In genomic region chr8:120264388-120264943, GRCm38 (mm10) we compare ENCODE assay signal across 8 mouse cellular contexts. TPM values are rescaled to one million over a fixed set of nuclear protein-coding genes. Genes with fewer than 3 reads are reported as not detected.
A peak's percentile ranks its signal among the peaks of the same experiment; 100 is the strongest.
DNase-seq lines count a peak whose midpoint lies in the region; ATAC-seq and TF ChIP-seq lines count a peak whose summit lies in the region.

No protein-coding gene starts in this region.

- DNase-seq in spleen, postnatal 36 days (ENCODE audit: low spot score in 2 of 2) = peak; percentile 42 to 57
- DNase-seq in spleen, postnatal 14 days (ENCODE audit: low spot score in 2 of 2) = no peak
- no peak for DNase-seq in forebrain, postnatal 0 days
- DNase-seq in stomach, postnatal 0 days (ENCODE audit: low spot score) = no peak
- DNase-seq in ovary, postnatal 36 days (ENCODE audit: low spot score) = no peak
- DNase-seq in layer of hippocampus, postnatal 14 days (ENCODE audit: low spot score in 2 of 2) = no peak
- no peak for DNase-seq in kidney, postnatal 25 days

- H3K36me3 ChIP-seq in forebrain, postnatal 0 days (ENCODE audit: insufficient read depth) = no peaks in the 10 kb centered on the region
- no peaks in the 10 kb centered on the region for H3K36me3 ChIP-seq in liver, embryonic 15.5 days (replicated peaks)
- H3K36me3 ChIP-seq in stomach, postnatal 0 days (ENCODE audit: control insufficient read depth, insufficient read depth, low read length) = no peaks in the 10 kb centered on the region

- no peak for TF ChIP-seq EP300 in stomach, postnatal 0 days (optimal IDR thresholded peaks at IDR 0.05)

- ATAC-seq in forebrain, postnatal 0 days = no peak
- 0 out of 2 replicates have a peak, but pooled peaks have one; percentile 4 for ATAC-seq in liver, embryonic 15.5 days (ENCODE audit: insufficient read depth)
- peak; percentile 14 for ATAC-seq in stomach, postnatal 0 days (ENCODE audit: low FRiP score, low TSS enrichment)

- peak overlapping the region; percentile 66 for H3K27ac ChIP-seq in forebrain, postnatal 0 days (ENCODE audit: low read depth, low read length)
- H3K27ac ChIP-seq in liver, embryonic 15.5 days (replicated peaks) = no peak overlapping the region; the same call in 1 of the 2 replicates
- H3K27ac ChIP-seq in stomach, postnatal 0 days (replicated peaks) = peak overlapping the region; percentile 74

- H3K27me3 ChIP-seq in forebrain, postnatal 0 days (ENCODE audit: insufficient read depth, low read length) = no peaks in the 10 kb centered on the region
- H3K27me3 ChIP-seq in liver, embryonic 15.5 days = peaks cover 54% of the 10 kb centered on the region
- H3K27me3 ChIP-seq in stomach, postnatal 0 days (ENCODE audit: control insufficient read depth, insufficient read depth, low read length) = no peaks in the 10 kb centered on the region

- 29% methylated on average over 13 of the region's 13 CpGs for WGBS in forebrain, postnatal 0 days
- WGBS in liver, embryonic 15.5 days (ENCODE audit: insufficient replicate concordance) = 30% methylated on average over 13 of the region's 13 CpGs
- 30% methylated on average over 13 of the region's 13 CpGs for WGBS in stomach, postnatal 0 days

- no peak for TF ChIP-seq CTCF in forebrain, postnatal 0 days (IDR thresholded peaks at IDR 0.05; ENCODE audit: low read depth)
- no peak for TF ChIP-seq CTCF in stomach, postnatal 0 days (IDR thresholded peaks at IDR 0.05; ENCODE audit: low read depth)

- no peak overlapping the region for H3K4me3 ChIP-seq in forebrain, postnatal 0 days (ENCODE audit: low read depth, low read length)
- H3K4me3 ChIP-seq in liver, embryonic 15.5 days (replicated peaks) = no peak overlapping the region
- peak overlapping the region; percentile 12; the same call in 1 of the 2 replicates for H3K4me3 ChIP-seq in stomach, postnatal 0 days (ENCODE audit: low read depth, low read length)

- no peaks in the 10 kb centered on the region for H3K9me3 ChIP-seq in forebrain, postnatal 0 days (ENCODE audit: low read length)
- no peaks in the 10 kb centered on the region for H3K9me3 ChIP-seq in liver, embryonic 15.5 days (replicated peaks)
- no peaks in the 10 kb centered on the region for H3K9me3 ChIP-seq in stomach, postnatal 0 days (ENCODE audit: control insufficient read depth, low read length)

- H3K4me2 ChIP-seq in forebrain, postnatal 0 days (ENCODE audit: low read depth) = peak overlapping the region; percentile 31
- H3K4me2 ChIP-seq in liver, embryonic 15.5 days = peak overlapping the region; percentile 45
- peak overlapping the region; percentile 52 for H3K4me2 ChIP-seq in stomach, postnatal 0 days (replicated peaks; ENCODE audit: low read depth)

- H3K4me1 ChIP-seq in forebrain, postnatal 0 days (ENCODE audit: insufficient read depth) = peaks cover 25% of the 10 kb centered on the region
- H3K4me1 ChIP-seq in liver, embryonic 15.5 days (replicated peaks) = peaks cover 20% of the 10 kb centered on the region
- H3K4me1 ChIP-seq in stomach, postnatal 0 days (replicated peaks; ENCODE audit: control insufficient read depth, insufficient read depth) = peaks cover 10% of the 10 kb centered on the region

- H3K9ac ChIP-seq in forebrain, postnatal 0 days = peak overlapping the region; percentile 32
- H3K9ac ChIP-seq in liver, embryonic 15.5 days = no peak overlapping the region
- H3K9ac ChIP-seq in stomach, postnatal 0 days (ENCODE audit: low read length) = 0 out of 2 replicates have a peak overlapping the region, but pooled peaks have one; percentile 27

RNA-seq across cellular contexts. Expression of gene Gse1, which starts 36.2 kb away (rescaled TPM):
- total RNA-seq in forebrain, postnatal 0 days (2014; rRNA removed) = 24.2 and 48.2 TPM in 2 replicates
- 10.5 and 15.9 TPM in 2 replicates for polyA plus RNA-seq in forebrain, postnatal 0 days (2015; fragmentation: Nextera tagmentation; extraction: Ambion mirVana)
- 8.7 and 10.6 TPM in 2 replicates for polyA plus RNA-seq in liver, embryonic 15.5 days (2015; fragmentation: Nextera tagmentation; extraction: Ambion mirVana)
- 6.4 and 7.0 TPM in 2 replicates for polyA plus RNA-seq in stomach, postnatal 0 days (2015; fragmentation: Nextera tagmentation; extraction: Ambion mirVana)
- 100 to 1,000 TPM in 1 of 2 experiments, 10 to 100 TPM in 1; 94.0 to 107 TPM for total RNA-seq in layer of hippocampus, postnatal 14 days (2021)

Comparison
In these comparisons a context has a peak if more than half of its experiments do, and no peak if none do; other contexts are left out.
1. DNase-seq: peak in spleen, postnatal 36 days (2 of 2); none in spleen, postnatal 14 days (0 of 2), forebrain, postnatal 0 days (single experiment), stomach, postnatal 0 days (single experiment), ovary, postnatal 36 days (single experiment), layer of hippocampus, postnatal 14 days (0 of 2) and kidney, postnatal 25 days (0 of 2).
2. Peak in every context shown above with its lines, with median percentiles within 50 percentile points of each other: H3K4me2 ChIP-seq.